Mouse (Mus musculus) megakaryocyte, embryonic 14.5 days (primary cell): ENCODE results near the gene Cpsf6. TPM values are rescaled to one million over a fixed set of nuclear protein-coding genes. Genes with fewer than 3 reads are reported as not detected.

Experiments used
- H3K27me3 ChIP-seq: replicated peaks from 2 replicates; pipeline ENCODE3; 2012; ENCODE audit warnings: inconsistent platforms
- H3K36me3 ChIP-seq: replicated peaks from 2 replicates; pipeline ENCODE3; 2012; ENCODE audit warnings: low read length, inconsistent platforms, mixed read lengths
- H3K4me1 ChIP-seq: 2 replicates; pipeline ENCODE4 v1.6.1; 2012; ENCODE audit warnings: inconsistent platforms
- H3K4me3 ChIP-seq: replicated peaks from 2 replicates; pipeline ENCODE3; 2012; ENCODE audit warnings: moderate library complexity, mild to moderate bottlenecking, inconsistent platforms
- H3K9me3 ChIP-seq: 2 replicates; pipeline ENCODE4 v1.6.1; 2012; ENCODE audit warnings: inconsistent platforms
- FLI1 ChIP-seq: IDR thresholded peaks from 2 replicates; pipeline ENCODE4 v1.6.1; 2012; ENCODE audit warnings: low read length, inconsistent platforms, mixed read lengths
- GATA1 ChIP-seq: IDR thresholded peaks from 3 replicates; pipeline ENCODE4 v1.6.1; 2012; ENCODE audit warnings: mixed read lengths, low read length, inconsistent platforms, borderline replicate concordance
- polyA plus RNA-seq: library from polyadenylated mRNA; stranded (reverse); fragments of >175 nt; gene quantifications from 2 replicates; pipeline ENCODE4 v1.2.3, GENCODE M21; 2012; ENCODE audit warnings: low replicate concordance; ENCODE audit not compliant: insufficient read depth

The Cpsf6 gene
- polyA plus RNA-seq, 1 experiment, result 77.6 TPM

DNA sequence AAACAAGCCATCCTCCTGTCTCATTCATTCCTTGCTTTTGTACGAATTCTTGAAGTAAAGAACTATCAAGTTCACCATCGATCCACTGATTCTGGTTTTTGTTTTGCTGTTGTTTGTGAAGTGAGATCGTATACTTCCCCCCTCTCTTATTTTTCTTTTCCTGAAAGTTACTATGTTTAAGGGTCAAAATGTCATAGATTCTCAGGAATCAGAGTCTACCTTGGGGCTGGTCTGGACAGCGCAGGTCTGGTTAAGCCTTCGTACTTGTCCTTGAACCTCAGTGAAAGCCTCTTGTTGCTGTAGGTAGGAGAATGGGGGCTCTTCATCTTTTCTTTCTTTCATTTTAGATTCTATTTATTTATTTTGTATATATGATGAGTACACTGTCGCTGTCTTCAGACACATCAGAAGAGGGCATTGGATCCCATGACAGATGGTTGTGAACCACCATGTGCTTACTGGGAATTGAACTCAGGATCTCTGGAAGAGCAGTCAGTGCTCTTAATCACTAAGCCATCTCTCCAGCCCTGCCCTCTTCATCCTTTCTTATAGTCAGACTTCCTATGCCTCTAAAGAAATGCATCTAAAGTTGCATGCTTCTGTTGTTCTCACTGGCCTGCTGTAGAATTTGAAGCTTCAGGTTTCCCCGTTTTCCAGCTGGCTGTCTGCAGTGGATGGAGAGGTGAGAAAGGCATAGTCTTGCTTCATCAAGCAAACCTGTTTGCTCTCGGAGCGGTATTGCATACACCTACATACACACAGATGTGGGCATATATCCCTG lies 40.9 kb upstream of the Cpsf6 start:
- peaks cover 89% of the 10 kb centered on the region for H3K4me1 ChIP-seq
- TF ChIP-seq GATA1, result no peak
- no peak for TF ChIP-seq FLI1
- no peak overlapping the region for H3K4me3 ChIP-seq
- no peaks in the 10 kb centered on the region for H3K27me3 ChIP-seq
- 0 out of 2 replicates have a peak, but pooled peaks cover 3% of the 10 kb centered on the region for H3K9me3 ChIP-seq
- peaks cover 11% of the 10 kb centered on the region for H3K36me3 ChIP-seq

DNA sequence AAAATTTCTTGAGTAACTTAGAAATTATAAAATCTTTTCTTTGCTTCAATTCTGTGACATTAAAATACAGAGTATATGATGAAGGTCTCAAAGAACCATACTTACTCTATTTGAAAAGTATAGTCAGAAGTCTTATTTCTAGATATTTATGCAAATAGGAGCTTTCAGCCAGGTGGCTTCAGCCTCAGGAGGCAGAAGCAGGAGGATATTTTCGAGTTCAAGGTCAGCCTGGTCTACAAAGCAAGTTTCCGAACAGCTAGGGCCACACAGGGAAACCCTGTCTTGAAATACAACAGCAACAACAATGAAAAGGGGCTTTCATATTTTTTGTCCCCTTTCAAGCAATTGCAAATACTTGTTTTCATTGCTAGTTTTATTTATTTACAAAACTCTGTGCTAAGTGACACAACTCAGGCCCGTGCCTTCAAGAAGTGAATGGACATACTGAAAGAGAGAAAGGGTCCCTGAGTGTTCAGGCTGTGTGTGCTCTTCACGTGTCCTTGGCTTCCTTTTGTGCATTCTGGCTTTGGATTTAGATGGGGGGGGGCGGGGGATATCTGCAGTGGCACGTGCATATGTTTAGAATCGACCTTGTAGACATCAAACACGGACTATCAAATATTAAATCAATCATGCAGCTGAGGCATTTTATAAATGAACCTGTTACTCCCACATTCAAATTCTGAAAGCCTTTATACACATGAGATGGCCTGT lies 39.9 kb upstream of the Cpsf6 start:
- 0 out of 2 replicates have a peak, but pooled peaks cover 3% of the 10 kb centered on the region for H3K9me3 ChIP-seq
- peaks cover 91% of the 10 kb centered on the region for H3K4me1 ChIP-seq
- H3K4me3 ChIP-seq, result peak overlapping the region; percentile 62
- TF ChIP-seq FLI1 (no peak), GATA1 (no peak)
- peaks cover 14% of the 10 kb centered on the region for H3K36me3 ChIP-seq
- H3K27me3 ChIP-seq, result no peaks in the 10 kb centered on the region

DNA sequence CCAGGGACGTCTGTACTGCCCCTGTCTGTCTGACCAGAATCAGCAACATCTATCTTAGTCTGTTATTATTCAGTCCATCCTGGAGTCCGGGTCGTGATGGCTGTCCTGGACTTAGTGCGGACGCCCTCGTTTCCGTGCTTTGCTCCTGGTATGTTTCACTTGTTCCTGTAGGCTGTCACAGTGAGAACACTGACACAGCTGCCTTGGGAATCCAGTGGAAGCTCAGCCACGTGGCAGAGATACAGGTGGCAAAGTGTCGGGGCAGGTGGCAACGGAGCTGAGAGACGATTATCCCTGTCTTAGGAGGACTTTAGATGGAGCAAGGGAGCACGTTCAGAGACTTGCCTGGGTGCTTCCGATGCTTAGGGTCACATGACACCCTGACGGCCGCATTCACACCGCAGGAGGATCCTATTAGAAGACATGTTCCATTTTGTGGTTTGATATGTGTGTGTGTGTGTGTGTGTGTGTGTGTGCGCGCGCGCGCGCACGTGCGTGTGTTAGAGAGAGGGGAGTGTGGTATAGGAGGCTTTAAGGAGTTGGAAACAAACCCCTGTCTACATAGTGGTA lies 38.9 kb upstream of the Cpsf6 start:
- Histone ChIP-seq H3K27me3 (no peaks in the 10 kb centered on the region), H3K4me3 (peak overlapping the region; percentile 91), H3K4me1 (peaks cover 90% of the 10 kb centered on the region), H3K36me3 (peaks cover 19% of the 10 kb centered on the region), H3K9me3 (peaks cover 3% of the 10 kb centered on the region; the same call in 1 of the 2 replicates)
- no peak for TF ChIP-seq FLI1
- TF ChIP-seq GATA1, result no peak

DNA sequence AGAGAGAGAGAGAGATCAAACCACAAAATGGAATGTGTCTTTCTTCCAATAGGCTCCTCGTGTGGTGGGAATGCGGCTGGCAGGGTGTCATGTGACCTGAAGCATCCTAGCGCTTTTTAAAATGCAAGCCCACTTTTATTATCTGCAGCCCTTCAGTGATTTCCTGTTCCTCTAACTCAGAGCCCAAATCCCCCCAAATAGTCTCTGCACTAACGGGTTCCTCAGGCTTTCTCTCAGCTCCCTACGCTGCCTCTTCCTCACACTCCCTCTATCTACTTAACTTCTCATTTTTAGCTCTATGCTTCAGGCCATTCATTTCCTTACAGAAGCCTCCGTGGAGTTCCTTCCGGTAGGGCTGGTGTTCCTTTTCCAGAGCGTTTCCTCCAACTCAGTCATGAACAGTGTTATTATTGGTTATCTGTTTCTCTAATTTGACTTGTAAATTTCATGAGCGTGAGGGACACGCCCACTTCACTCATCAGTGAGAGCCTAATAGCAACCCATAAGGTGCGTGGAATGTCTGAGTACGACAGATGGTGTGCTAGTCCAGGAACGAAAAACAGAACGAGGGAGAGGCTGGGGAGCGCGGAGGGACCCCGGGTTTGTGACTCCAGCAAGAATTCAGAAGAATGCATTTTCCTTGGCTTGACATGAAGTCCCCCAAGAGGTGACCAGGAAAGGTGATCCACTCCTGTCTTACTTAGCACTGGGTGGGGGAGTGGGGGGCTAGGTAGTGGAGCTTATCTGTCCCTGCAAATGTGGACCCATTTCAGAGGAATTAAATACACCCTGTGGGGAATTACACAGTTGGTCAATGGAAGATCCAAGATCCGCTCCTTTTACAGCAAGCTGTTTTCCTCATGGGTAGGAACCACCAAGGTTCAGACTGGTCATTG lies 38.2 kb upstream of the Cpsf6 start:
- Histone ChIP-seq H3K27me3 (no peaks in the 10 kb centered on the region), H3K4me3 (peak overlapping the region; percentile 91), H3K4me1 (peaks cover 90% of the 10 kb centered on the region), H3K9me3 (peaks cover 3% of the 10 kb centered on the region; the same call in 1 of the 2 replicates), H3K36me3 (peaks cover 12% of the 10 kb centered on the region)
- TF ChIP-seq FLI1 (peak; percentile 44; the same call in 1 of the 2 replicates), GATA1 (peak; percentile 62; the same call in 1 of the 3 replicates)

DNA sequence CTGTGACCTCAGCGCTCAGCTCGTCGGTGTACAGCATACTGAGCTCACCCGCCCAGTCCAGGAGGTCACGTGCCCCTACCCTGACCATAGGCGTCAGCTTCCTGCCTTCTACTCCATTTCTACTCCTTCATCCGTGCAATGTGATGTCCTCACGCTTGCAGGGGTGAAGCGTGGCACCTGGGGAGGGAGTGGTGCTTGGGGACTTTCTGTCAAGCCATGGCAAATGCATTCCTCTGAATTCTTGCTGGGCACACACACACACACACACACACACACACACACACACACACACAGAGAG lies 37.6 kb upstream of the Cpsf6 start:
- H3K27me3 ChIP-seq, result no peaks in the 10 kb centered on the region
- peaks cover 12% of the 10 kb centered on the region for H3K36me3 ChIP-seq
- TF ChIP-seq GATA1 (no peak), FLI1 (no peak)
- H3K4me1 ChIP-seq, result peaks cover 90% of the 10 kb centered on the region
- H3K9me3 ChIP-seq, result peaks cover 3% of the 10 kb centered on the region; the same call in 1 of the 2 replicates
- peak overlapping the region; percentile 91 for H3K4me3 ChIP-seq

DNA sequence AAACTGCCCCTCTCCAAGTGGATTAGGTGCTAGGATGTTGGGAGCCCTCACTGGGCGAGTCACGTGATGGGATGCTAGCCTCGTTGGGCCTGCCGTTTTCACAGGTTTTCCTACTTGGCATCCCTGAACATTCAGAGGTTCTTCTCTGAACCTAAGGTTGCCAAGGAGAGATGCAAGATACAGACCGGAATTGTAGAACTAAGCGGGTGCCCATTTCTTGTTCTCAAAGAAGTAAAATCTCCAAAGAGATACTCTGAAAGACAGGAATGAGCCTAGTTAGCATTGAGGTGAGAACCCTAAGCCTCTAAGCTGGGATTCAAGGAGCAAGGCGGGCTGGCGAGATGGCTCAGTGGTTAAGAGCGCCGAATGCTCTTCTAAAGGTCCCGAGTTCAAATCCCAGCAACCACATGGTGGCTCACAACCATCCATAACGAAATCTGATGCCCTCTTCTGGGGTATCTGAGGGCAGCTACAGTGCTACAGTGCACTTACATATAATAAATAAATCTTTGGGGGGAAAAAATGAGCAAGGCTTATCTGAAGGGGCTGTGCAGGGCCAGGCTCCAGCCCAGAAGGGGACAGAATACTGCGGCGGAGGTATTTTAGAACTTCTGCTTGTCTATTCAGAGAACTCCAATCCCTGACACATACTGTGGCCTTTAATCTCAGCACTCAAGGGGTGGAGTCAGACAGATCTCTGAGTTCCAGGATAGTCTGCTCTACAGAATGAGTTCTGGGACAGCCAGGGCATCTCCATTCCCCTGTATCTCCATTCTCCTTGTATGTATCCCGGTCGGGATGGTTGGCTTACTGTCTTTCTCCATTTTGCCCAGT lies 37.0 kb upstream of the Cpsf6 start:
- H3K9me3 ChIP-seq, result peaks cover 3% of the 10 kb centered on the region; the same call in 1 of the 2 replicates
- peak overlapping the region; percentile 91 for H3K4me3 ChIP-seq
- TF ChIP-seq FLI1, result no peak
- TF ChIP-seq GATA1, result no peak

DNA sequence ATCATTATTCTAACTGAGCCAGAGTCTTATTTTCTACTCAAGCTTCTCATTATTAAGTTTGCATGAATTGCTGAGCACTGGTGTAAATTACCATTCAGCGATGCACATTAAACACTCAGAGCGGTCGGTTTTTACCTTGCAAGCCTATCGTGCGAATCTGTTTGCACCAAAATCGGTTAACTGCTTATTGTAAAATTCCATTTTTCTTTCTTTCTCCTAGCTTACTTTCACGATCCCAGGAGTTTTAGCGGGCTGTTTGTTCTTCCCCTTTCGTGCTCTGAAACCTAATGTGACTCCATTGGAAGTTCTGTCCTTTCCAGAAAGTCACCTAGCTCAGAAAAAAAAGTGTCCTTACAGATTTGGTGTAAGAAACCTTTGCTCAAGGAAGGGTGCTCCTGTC lies 36.3 kb upstream of the Cpsf6 start:
- Histone ChIP-seq H3K36me3 (peaks cover 8% of the 10 kb centered on the region), H3K4me3 (no peak overlapping the region), H3K27me3 (no peaks in the 10 kb centered on the region), H3K4me1 (peaks cover 91% of the 10 kb centered on the region), H3K9me3 (peaks cover 3% of the 10 kb centered on the region; the same call in 1 of the 2 replicates)
- no peak for TF ChIP-seq FLI1
- TF ChIP-seq GATA1, result no peak

More for the DNA sequence above, 37.0 kb upstream of the Cpsf6 start:
- peaks cover 12% of the 10 kb centered on the region for H3K36me3 ChIP-seq
- H3K27me3 ChIP-seq, result no peaks in the 10 kb centered on the region
- H3K4me1 ChIP-seq, result peaks cover 92% of the 10 kb centered on the region

DNA sequence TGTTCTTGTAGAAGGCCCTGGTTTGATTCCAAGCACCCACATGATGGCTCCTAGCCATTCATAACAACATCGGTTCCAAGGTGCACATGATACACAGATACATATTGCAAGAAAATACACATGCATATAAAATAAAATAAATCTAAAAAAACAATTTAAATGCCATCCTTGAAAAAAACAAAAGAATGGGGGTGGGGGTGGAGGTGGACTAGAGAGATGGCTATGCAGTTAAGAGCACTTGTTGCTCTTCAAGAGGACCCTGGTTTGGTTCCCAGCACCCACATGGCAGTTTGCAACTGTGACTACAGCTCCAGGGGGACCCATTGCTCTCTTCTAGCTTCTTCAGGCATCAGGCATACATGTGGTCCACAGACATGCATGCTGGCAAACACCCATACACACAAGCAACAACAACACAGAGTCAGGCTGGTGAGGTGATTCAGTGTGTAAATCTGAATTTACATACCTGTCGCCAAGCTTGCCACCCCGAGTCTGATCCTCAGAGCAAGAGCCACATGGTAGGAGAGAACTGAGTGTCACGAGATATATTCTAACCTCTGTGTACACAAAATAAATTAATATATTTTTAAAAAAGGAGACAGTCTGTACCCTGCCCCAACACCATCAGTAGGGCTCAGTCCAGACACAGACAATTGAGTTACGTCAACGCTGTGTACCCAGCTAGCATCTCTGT lies 35.7 kb upstream of the Cpsf6 start:
- peaks cover 91% of the 10 kb centered on the region for H3K4me1 ChIP-seq
- H3K9me3 ChIP-seq, result peaks cover 3% of the 10 kb centered on the region; the same call in 1 of the 2 replicates
- H3K4me3 ChIP-seq, result no peak overlapping the region
- H3K27me3 ChIP-seq, result no peaks in the 10 kb centered on the region
- no peak for TF ChIP-seq FLI1
- TF ChIP-seq GATA1, result no peak
- peaks cover 8% of the 10 kb centered on the region for H3K36me3 ChIP-seq
